Mouse (Mus musculus) heart, postnatal 10 days (tissue): ENCODE data around the gene Pid1. TPM values are rescaled to one million over a fixed set of nuclear protein-coding genes. Genes with fewer than 3 reads are reported as not detected.

Source experiments
- DNase-seq, 2 experiments: peaks; one replicate each; pipeline ENCODE4 v3.0.0; 2021
- intact Hi-C: fragments of 180-260 bp; cut with DNase I; formaldehyde crosslinking; loops from one replicate; pipeline ENCODE4 v1.15.1; 2025
- microRNA-seq, 2 experiments: library from miRNA; unstranded; fragments of <30 nt; microRNA quantifications; one replicate each; pipeline ENCODE4 v1.2.0; 2022
- total RNA-seq, 2 experiments: library from RNA; stranded (reverse); gene quantifications; 2 replicates each; pipeline ENCODE4 v1.2.3; 2021

Pid1 gene
- total RNA-seq, 2 experiments from 2014 or later = 14.2 to 15.5 TPM

DNA sequence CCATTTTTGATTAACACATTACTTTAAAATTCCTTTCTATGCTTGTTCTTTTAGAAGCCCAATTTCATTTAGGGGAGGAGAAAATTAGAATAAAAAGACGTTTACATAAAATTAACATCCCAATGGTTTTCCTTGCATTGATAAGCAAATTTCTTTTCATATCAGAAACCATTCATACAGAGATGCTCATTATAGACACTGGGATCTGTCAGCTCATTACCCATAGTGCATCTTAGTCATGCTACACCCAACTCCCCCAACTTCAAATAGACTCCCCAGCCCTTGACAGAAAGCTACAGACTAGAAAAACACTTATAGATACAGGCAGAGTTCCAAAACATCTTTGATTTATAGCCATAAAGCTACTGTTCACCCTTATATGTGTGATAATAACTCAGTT, 277.5 kb downstream of the Pid1 start:
- DNase-seq = no peak
- intact Hi-C loops = no loop called here

DNA sequence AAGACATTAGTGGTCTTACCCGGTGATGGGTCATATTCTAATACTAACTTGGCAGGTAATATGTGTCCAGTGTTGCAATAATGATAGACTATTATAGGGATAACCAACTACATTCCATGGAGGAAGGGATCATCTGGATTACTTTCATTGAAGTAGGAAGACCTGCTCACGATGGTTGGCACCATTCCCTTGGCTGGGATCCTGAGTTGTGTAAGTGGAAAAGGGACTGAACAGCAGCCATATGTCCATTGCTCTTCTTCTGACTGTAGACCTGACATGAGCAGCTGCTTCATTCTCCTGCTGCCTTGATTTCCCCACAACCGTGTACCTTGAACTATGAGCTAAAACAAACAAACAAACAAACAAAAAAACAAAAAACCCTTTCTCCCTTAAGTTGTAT, 278.6 kb downstream of the Pid1 start:
- intact Hi-C loops = no loop called here

DNA sequence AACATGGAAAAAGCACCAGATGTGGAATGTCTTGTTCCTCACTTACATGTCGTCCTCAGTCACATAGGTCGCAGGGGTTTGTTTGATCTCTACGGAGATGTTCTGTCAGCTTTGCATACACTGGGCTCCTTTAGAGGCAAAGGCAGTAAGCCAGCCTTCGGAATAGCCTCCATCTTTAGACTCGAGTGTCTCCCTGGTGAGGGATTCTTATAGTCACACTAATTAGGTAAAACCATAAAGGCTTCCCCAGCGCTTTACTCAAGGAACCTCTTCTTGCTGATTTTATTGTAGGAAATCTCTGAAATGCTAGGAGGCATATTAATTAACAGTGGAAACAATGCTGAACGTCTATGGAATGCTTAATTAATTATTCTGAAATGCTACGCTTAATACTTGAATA, 284.4 kb downstream of the Pid1 start:
- DNase-seq = no peak
- intact Hi-C loops = no loop called here

More for the DNA sequence above, 278.6 kb downstream of the Pid1 start:
- no peak for DNase-seq

DNA sequence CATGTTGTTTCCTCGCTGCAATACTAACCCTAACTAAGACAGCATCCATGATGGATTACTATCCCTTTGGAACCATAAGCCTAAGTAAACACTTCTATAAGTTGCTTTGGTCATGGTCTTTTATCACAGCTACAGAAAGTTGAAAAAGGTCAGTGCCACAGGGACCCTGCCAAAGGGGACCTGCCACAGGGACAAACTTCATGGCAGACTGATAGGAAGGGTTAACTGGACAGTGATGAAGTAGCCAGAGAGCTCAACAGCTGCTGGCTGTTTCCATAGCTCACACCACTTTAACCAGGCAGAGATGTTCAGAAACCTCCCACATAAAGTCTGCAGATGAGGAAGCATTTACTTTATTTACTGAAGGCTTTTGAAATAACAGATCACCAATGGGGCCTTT, 287.0 kb downstream of the Pid1 start:
- intact Hi-C loops = no loop called here
- DNase-seq = no peak

DNA sequence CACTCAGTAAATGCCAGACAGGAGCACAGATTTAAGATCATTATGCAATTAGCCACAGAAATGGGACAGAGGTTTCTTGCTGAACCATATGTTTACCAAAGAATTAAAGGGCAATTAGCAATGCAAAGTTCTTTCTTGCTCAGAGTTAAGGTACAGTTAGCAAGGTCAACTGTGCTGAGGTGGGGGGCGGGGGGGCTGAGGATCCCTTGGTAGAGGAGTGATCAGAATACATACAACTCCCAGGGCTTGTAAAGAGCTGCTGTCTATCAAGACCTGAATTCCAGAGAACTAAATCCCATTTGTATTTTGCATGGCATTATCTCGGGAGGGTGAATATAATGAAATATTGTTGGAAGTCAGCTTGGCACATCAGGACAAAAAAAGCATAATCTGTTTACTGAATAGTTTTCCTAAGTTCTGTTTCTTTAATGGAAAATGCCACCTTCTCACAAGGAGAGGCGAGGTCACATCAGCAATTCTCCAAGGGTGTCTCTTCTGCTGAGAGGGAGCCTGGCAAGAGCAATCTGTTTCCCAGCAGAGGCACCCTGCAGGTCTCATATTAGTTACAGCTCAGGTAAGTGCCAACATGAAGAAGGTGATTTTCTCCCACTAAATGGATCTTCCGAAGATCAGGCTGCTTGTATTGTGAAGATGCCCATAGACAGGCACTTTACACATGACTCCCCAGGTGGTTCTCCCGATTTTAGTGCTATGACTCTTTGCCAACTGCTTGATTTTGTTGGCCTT, 306.9 kb downstream of the Pid1 start:
- intact Hi-C loops = no loop called here

DNA sequence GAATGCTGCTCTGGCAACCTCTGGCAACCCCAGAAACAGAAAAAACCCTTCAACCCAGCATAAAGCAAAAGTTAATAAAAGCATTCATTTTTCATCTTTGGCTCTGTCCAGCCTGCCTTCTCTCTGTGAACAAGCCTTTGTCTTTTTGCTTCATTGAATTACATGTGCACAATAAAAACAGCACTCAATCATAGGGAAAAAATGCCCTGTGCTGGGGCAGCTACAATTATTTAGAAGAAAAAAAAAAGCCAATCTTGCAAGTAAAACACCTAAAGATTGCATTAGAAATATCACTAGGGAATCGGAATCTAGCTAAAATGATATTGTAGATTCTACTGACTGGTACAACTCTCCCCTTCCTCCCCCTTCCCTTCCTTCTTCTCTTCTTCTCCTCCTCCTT, 307.7 kb downstream of the Pid1 start:
- DNase-seq = no peak
- intact Hi-C loops = no loop called here

More for the DNA sequence above, 306.9 kb downstream of the Pid1 start:
- no peak for DNase-seq

DNA sequence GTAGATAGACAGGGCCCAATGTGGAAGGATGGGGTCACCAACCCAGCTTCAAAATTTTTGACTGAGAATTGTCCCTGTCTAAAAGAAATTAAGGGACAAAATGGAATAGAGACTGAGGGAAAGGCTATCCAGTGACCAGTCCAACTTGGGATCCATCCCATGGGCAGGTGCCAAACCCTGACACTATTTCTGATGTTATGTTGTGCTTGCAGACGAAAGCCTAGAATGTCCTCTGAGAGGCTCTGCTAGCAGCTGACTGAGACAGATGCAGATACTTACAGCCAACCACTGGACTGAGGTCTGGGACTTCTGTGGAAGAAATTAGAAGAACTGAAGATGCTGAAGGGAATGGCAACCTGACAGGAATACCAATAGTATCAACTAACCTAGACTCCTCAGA, 338.2 kb downstream of the Pid1 start:
- intact Hi-C loops = no loop called here
- DNase-seq = peak; percentile 73 to 74

DNA sequence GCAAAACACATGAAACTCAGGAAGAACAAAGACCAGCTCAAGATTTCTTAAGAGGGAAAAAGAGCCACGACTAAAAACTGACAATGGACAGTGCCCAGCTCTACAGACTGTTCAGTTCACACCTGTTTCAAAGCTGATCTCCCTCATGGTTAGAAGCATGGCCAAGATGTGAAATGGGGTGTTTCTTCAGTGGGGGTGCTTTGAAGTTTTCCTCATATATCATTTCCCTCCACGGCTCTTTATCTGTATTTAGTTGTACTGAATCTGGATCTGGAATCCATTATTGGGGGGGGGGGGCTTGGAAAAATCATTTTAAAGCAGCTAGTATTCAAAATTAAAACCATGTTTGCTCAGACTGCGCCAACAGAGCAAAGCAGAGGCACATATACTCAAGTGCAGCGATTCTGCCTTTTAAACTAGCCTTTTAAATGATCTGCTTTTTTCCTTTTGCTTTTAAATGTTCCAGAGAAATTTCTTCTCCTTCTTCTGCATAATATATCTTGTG, 351.1 kb downstream of the Pid1 start:
- intact Hi-C loops = no loop called here
- no peak for DNase-seq

DNA sequence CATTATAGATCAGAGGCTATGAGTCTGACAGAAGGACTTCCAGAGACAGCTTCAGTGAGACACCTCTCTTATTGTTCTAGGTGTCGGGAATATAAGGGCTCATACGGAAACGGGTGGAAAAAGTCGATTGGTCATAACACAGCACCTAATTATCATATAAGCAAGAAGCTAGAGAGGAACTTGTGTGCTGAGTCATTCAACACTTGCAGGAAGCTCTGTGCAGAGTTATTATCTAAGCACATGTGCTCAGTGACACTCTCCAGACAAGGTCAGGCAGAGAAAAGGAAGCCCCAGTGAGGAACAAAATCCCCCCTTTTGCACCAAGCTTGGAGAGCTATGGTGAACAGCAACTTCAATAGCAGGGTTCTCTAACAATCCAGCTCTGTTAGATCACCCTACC, 361.4 kb downstream of the Pid1 start:
- intact Hi-C loops = no loop called here
- DNase-seq = no peak

Small RNAs within 50 kb of the gene (microRNA-seq; reads per million reads assigned to microRNA genes)
- 0 reads per million in 2 experiments for gene Mir6353
